Mouse (Mus musculus): Measurements from ENCODE around the gene Rspo1.
A peak's percentile ranks its signal among the peaks of the same experiment; 100 is the strongest.

The Rspo1 gene

DNA sequence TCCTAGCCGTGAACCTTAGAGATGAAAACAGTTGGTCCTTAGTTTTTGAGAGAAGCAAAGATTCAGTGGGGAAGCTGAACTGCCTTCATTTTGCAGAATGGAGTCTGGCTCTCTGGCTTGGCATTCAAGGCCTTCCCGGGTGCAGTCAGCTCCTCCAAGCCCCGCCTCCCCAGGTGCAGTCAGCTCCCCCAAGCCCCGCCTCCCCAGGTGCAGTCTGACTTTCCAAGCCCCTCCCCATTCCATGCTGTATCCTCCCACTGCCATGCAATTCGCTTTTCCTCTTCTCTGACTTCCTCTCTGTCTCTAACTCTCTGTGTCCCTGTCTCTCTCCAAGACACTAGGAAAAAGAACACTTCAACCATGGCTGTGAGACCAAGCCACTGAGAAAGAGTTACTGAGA is 8.0 kb upstream of the Rspo1 start:
- no peak for DNase-seq

DNA sequence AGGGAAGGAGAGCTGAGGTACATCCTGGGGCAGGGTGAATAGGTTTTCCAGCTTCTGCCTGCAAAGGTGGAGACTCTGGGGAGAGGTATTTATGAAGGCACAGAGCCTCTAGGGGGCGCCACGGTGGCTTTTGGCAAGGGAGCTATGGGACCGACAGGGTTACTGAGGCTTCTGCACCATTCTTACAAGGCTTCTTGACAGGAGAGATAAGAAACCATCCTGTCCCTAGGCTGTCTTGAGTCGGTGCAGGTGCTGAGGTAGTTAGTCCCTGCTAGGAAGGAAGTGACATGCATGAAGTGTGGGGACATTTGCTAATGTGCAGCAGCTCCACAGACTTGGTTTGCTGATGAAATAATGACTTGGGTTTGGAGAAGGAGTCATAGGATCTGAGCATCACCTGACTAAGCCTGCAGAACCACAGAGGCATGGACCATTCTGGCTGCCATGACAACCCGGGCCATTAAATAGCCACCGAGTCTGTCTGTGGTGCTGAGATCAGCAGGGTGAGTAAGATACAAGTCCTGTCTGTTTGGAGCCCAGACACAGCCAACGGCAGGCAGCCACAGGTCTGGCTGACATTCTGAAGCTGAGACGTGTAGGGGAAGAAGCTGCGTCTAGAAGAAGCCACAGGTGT is 2.2 kb upstream of the Rspo1 start:
- no peak for DNase-seq

DNA sequence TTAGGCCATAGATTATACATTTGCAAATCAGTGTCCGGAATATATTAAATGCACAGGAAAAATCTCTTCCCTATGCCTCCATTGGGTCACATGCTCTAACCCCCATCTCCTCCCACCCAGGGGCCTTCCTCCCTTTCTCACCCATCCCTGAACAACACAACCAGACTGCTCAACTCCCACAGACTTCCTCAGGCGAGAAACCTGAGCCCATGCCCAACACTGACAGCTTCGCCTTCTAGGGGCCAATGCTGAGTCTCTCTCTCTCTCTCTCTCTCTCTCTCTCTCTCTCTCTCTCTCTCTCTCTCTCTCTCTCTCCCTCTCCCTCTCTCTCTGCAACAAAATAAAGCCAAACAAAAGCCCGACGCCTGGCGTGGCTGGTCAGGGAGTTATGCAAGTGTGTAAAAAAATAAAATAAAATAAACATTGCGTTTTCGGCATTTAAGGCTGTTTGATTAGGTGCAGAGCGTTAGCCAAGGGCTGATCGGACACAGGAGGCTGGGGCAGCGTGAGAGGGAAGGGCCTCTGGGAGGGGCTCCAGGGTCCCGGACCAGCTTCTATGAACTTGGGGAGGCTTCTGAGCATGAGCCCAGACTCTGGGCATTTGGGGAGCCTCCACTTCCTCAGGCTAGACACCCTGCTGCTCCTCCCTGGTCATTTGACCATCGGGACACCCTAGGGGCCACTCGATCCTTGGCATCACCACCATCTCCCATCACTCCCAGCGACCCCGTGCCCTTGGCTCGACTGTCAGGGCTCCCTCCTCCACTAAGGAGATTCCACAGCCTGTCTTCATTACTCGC is 1.2 kb upstream of the Rspo1 start:
- DNase-seq: no peak

DNA sequence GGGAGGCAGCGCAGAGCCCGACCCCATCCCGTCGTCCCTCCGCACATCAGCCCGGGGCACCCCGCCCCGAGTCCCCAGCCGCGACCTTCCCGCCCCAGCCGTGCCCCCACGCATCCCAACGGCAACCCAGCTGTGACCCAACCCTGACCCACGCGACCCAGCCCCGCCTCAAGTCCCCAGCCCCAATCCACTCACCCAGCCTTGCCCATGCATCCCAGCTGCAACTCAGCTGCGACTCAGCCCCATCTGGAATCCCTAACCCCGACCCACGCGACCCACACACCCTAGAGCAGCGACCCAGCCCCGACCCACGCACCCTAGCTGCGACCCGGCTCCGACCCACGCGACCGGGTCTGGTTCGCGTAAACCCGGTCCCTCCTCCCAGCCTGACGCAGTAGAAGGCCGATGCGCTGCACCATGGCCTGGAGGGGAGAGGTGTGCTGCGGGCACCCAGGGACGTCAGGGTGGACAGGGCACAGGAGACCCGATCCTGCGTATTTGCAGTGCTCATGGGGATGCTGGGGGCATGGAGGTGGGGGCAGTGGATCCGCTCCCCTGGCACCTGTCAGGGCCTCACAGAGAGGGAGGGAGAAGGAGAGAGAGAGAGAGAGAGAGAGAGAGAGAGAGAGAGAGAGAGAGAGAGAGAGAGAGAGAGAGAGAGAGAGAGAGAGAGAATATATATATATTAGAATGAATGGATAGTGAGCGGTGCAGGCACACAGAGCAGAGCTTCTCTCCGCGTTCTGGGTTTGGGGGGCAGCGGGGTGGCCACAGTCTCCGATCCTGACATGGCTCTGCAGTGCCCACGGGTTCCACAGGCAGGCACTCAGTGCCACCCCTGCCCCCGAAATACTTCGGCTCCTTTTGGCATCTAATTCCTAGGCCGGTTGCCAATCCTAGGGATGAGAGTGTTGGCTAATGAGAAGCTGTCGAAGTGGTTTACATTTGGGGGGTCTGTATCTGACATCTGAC is 795 bp downstream of the Rspo1 start:
- no peak for DNase-seq

DNA sequence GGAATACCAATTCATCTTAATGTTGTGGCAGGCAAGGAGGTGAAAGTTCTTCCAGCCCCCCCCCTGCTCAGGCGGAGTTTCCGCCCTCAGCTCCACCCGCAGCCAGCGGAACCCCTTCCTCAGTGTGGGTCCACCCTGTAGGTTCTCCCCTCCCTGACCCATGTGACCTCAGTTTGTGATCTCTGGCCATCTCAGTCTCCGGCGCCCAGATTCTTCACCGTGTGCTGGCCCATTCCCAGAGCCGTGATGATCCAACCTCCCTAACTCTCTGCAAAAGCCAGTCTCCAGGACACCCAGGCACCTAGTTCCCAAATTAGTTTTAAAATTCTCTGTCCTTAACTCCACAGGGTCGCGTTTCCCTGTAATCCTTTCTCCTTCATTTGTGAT is 1.5 kb downstream of the Rspo1 start:
- no peak for DNase-seq

DNA sequence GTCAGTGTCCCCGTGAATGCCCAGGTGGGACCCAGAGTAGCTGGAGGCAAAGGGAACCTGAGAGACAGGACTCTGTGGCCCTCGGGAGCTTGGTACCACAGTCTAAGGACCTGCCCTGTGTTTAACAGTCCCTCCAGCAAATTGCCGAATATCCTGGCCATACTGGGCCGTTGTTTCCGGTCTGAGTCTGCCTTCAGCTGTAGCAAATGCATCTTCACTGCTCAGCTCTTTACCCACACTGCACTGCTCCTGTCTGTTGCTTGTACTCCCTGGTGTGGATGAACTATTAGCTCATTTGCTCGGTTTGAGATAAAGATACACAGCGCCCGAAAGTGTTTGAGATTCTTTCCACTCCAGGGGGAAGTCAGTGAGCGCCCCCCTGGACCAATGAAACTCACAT is 2.2 kb downstream of the Rspo1 start:
- DNase-seq: no peak

DNA sequence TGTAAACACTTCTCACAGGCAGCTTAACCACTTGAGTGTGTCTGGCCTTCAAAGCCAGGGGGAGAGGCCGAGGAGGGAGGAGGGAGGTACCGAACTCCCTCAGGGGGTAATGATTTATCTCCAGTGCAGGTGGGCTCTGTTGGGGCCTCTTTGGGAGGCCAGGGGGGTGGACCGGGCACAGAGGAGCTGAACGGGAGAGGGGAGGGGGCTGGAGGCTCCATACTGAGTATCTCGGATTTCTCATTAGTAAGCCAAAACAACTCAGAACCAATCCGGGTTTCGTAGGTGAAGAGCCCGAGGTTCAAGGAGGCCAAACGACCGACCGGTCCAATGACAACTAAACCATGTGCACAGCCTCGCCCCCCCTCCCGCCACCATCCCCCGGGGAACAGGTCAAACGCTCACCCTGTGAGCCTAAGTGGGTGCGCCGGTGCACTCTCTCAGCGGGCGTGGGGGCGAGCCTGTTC is 3.6 kb downstream of the Rspo1 start:
- DNase-seq: no peak

DNA sequence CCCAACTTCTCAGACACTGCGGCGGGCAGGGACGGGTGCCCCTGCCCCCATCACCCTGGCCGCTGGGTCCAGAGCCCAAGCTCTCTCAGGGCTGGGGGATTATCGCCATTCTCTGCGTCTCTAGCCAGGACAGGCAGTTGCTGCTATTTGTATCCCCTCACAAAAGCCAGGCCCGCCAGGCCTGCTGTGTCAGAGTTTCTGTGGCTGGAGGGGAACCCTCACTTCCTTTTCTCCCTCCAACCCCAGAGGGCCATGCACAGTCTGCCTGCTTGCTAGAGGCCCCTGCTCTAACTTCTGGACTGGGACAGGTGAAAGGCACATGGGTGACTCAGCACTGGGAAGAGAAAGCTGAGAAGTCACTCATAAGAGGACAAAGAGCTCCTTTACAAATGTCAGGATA is 4.1 kb downstream of the Rspo1 start:
- DNase-seq: no peak

DNA sequence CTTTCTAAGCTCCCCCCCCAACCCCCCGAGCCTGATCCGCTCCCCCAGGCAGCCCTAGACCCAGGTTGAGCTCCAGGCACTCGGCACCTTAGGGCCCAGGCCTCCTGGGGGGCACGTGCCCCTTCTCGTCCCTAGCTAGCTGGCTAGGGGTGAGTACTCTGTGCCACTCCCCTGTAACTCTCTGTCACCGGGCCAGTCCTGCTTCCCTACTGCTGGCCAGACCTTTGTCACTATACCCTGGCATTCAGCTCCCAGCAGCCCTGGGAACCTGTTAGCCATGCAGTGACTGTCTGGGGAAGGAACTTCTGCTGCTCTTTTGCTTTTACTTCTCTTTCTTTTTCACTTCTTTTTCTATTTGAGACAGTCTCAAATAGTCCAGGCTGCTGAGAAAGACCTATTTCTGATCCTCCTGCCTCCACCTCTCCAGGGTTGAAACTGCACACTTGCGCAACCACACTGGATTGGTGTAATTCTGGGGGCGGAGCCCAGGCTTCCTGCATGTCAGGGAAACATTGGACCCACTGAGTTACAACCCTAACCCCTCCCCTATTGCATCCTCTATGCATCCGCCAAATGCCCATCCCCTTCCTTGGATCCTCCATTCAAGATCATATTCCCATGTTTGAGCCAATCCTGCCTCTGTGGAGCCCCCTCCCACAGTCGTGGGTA is 11.4 kb downstream of the Rspo1 start:
- DNase-seq: no peak

DNA sequence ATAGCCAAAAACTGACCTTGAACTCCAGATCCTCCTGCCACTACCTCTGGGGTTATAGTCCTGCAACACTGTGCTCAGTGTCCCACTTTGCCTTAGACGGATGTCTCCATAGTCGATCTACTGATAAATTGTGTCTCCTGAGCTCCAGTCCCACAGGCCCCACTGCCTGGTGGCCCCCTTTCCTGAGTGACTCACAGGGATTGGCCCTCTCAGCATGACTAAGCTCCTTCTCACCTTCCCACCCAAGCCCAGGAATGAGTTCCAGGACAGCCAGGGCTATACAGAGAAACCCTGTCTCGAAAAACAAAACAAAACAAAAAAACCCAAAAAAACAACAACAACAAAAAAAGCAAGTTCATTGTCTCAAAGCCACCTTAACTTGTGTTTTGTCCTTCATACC is 13.3 kb downstream of the Rspo1 start:
- no peak for DNase-seq

DNA sequence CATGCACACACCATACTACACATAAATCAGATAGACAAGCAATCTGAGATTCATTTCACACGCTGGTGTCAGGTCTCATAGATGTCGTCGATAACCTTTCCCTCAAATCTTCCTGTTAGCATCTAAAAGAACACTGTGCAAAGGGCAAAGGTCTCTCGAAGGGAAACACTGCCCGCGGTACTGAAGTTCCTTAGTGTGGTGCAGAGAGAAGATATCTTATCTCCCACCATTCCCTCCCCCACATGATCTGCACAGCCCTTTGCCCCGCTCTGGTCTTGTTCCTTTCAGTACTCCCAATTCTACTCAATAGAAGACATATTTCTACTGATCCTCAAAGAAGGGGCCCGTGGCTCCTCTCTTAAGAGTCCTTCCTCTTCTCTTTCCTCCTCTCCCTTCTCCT is 16.7 kb downstream of the Rspo1 start:
- DNase-seq: no peak

DNA sequence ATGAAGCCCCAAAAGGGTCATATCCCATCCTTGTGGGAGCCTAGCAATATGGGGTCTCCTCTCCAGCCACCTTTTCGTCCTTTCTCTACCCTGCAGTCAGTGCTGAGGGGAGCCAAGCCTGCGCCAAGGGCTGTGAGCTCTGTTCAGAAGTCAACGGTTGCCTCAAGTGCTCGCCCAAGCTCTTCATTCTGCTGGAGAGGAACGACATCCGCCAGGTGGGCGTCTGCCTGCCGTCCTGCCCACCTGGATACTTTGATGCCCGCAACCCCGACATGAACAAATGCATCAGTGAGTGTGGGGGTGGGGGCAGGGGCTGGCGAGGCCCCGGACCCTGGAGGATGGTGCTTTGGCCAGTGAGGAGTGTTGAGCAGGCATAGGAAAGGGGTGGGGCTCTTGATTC is 18.7 kb downstream of the Rspo1 start:
- no peak for DNase-seq

DNA sequence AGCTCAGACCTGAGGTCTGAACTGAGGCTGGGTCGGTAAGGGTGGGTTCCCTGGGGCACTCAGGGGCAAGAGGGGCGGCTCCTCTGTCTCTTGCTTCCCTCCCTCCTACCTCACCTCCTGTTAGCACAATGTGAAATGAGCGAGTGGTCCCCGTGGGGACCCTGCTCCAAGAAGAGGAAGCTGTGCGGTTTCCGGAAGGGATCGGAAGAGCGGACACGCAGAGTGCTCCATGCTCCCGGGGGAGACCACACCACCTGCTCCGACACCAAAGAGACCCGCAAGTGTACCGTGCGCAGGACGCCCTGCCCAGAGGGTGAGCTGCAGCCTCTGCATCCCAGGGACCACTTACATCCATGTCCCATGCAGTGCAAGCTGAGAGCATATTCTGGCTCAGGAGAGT is 21.2 kb downstream of the Rspo1 start:
- DNase-seq: no peak

DNA sequence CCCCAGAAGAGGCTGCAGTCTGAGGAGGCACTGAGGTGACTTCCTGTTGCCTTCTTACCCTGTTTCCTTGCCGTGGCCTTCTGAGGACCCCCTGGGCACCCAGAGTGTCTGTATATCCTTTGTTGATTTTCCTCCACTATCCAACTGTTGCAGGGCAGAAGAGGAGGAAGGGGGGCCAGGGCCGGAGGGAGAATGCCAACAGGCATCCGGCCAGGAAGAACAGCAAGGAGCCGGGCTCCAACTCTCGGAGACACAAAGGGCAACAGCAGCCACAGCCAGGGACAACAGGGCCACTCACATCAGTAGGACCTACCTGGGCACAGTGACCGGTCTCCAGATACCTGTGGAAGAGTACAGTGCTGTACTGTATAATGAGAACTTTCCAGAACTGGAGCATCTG is 22.0 kb downstream of the Rspo1 start:
- DNase-seq: no peak

DNA sequence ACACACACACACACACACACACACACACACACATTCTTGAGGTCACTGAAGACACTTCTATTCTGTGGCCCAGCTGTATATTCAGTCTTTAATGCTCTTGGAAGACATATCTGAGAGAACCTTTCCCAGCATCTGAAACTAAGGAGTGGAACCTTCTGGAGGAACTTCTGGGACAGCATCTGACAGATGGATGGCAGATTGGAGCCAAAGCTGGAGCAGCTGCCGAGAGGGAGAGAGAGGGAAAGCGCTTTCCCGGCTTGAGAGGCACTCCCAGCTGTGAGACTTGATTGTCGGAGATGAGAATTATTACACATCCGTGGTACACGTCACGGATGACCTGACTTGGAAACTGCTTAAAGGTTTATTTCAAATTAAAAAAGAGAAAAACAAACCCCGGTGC is 22.5 kb downstream of the Rspo1 start:
- no peak for DNase-seq

DNA sequence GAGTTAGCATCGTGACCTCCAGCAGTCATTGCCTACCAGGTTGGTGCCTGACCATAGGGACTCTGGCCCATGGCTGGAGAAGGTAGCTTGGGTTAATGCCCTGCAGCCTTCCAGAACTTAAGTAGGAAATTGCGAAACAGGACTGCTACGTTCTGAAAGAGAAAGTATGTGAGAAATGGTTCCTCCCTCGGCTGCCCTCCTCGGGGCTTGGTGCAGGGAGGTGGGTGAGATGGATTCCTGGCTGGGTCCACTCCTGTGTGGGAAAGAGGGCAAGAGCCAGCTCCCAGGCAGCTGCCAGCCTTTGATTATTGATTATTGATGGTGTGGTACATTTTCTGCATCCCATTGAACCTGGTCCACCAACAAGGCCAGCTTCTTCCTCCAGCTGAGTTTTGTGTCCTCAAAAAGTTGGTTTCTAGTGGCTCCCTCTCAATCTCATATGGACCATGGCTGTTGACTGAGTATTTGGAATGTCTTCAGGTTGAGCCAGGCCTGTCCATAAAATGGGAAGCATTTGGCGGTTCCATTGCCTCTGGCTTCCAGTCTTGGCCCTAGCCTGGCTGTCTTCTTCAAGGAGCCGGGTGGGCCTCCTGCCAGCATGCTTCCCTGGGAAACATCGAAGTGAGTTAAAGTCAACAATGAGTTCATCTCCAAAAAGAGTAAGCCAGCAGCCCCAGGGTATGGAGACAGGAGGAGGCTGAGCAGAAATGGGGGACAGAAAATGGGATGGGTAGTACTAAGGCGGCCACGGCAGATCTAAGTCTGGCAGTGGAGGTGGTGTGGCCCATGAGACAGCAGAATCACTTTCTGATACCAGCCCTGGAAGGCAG is 29.8 kb downstream of the Rspo1 start, which contains the start of gene Gnl2:
Gnl2 (plus strand) TSS at position 780 of the 830 bp plus-strand sequence.
- no peak for DNase-seq

DNA sequence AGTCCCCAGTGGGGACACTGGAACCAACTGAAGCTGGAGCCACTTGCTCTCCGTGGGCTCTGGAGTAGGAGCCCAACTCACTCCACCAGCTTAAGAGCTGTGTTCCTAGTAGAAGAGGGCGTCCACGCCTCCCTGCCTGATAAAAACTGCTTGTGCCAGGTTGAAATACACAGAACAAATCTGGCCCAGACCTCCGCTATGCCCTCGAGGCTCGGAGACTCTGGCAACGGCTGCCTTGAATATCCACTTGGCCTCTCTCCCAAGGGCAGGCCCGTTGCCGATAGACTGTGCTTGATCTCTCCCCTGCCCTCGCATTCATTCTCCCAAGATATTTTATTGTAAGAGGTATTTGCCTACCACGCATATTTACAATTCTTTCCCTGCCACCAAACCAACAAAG is 31.2 kb downstream of the Rspo1 start:
- DNase-seq: no peak

DNA sequence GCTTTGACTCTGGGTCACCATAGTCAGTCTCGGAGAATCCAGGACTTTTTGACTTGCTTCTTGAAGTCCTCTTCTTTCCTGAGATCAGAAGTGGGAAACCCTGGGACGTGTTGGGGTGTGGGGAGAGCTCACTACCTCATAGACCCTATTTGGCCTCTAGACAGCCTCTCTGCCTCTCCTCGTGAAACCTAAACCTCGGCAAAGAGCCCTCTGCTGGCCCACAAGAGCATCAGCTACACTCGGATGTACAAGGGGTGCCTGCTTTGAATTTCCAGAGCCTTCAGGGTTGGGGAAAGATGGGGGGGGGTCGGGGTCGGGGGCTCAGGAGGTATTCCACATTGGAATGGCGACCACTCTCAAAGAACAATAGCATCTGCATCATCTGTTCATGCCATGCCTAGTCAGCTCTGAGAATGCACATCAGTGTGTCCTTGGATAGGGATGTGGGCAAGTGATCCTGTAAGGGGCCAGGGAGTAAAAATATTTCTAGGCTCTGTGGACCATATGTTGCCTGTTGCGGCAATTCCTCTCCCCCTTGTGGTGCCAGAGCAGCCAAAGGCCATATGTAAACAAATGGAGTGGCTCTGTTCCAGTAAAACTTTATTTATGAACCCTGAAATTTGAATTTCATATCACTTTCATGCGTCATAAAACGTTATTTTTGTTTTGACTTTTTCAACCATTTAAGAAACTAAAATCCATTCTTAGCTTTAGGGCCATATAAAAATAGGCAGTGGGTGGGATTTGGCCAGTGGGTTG is 34.7 kb downstream of the Rspo1 start:
- DNase-seq: no peak

DNA sequence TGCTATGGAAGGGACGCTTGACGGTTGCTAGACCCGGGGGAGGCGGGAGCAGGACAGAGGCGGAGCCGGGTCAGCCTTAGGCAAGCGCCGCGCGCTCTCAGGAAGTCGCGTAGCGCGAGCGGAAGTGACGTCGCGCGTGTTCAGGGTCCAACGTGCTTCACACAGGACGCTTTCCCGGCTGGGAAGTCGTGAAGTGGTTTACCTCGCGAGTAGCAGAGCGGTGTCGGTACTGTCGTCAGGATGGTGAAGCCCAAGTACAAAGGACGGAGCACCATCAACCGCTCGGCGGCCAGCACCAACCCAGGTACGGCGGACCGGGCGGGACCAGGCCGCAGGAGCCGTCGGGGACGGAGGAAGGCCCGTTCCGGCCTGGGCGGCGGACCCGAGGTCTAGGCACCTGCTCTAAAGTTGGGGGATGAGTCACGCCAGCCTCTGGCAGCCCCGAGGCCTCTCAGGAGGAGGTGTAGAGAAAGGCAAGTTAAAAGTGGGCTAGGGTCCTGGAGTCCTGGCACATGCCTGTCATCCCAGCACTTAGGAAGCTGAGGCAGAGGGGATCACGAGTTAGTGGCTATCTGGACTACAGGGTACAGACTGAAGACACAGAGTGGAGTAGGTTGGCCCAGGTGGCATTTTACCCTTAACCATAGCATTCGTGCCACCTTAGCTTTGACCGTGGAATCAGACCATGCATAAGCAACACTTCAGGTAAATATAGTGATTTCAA is 43.8 kb downstream of the Rspo1 start:
- DNase-seq: peak; percentile 94 to 96

DNA sequence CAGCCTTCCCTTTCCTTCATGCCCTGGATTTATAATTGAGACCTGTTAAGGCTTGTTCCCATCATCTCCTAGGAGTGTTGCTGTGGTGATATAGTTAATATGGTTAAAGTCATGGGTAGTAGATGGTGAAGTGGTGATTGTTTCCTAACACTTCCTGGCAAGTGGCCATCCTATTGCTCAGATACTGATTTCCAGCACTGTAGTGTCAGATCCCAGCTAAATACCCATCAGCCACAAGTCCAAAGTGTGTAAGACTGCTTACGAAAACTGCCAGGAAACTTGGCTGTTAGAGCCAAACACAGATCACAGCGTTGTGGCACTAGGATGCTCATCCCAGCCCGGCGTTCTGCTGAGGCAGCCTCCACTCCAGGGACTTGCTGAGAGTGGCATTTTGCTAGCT is 48.1 kb downstream of the Rspo1 start:
- no peak for DNase-seq

Data from cerebellum, adult 18-20 months (tissue).